Mouse (Mus musculus) c-Kit-negative CD71-positive TER-119-positive erythroid progenitor cells, embryonic 14.5 days (primary cell): Measurements from ENCODE around the gene Rcan3.

Source experiments
- DNase-seq: peaks from one replicate; pipeline ENCODE4 v3.0.0-alpha.2; 2013; ENCODE audit warnings: low read depth, low spot score

Gene Rcan3

DNA sequence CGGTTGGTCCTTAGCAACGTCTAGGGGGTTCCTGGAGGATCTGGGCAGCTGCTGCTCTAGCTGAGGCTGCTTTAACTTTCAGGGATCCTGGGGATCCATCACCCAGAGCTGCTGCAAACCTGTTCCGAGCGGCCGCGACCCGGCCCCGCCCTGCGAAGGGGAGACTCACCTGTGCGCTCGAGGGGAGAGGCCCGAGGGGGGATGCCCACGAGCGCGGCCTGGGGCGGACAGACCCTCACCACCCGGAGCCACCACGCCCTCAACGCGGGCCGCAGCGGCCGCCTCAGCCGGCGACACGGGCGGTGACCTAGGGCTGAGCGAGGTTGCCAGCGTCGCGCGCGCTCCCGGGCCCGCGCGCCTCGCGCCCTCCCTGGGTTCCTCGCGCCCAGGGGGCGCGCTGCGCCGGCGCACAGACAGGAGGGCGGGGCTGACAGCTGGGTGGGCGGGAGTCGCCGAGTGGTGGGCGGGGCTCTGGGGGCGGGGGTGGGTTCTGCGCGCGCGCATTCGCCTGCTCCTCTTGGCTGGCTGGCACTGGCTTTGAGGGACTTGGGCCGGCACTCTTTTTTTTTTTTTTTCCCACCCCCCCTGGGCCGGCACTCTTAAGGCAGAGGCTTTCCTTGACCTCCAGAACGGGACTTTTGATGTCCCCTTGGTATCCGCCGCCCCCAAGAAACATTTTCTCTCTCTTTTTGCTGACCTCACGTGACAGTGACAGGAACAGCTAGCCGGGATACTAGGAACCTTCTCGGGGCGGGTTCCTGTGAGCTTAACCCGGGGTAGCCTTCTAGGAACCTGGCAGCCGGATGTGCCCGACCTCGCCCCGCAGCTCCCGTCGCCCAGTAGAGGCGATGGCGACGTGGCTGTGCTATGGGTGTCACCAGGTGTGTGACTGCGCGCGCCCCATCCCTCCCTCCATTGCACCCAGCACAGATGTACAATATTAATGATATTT lies at the start of gene Rcan3:
Rcan3 (minus strand) TSS at position 411 of the 952 bp plus-strand sequence.
- DNase-seq = peak; percentile 76

DNA sequence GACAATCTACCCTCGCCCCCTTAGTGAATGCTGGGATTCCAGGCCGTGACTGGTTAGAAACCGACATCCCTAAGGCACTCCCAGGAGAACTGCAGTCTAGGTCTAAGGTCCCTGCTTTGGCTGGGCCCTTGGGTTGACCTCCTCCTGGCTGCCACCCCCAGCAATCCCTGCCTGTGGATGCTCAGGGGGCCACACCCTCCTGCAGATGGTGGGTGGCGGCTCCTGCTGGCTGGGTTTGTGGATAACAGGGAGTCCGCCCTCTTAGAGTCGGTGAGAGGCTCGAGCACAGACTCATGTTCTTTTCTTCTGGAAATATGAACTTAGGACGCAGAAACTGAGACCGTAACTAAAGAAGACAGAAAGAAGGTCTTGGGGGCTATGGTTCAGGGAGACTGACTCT lies 46.7 kb upstream of the Rcan3 start:
- DNase-seq = no peak

DNA sequence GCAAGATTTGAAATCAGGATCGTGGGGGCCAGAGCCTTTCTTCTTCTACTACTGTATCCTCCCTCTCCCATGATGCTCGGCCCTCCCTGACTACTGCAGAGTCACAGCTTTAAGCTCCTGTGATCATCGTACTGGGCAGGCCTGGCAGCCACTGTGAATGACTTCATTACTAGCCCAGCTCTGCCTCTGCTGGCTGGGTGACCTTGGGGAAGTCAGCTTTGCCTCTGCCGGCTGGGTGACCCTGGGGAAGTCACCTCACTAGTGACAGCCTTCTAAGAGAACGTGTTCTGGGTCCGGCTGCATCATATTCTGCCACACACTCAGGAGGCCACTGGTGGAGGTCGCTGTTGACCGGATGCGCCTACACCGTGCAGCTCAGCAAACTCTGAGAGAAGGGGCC lies 44.2 kb upstream of the Rcan3 start:
- DNase-seq = no peak

DNA sequence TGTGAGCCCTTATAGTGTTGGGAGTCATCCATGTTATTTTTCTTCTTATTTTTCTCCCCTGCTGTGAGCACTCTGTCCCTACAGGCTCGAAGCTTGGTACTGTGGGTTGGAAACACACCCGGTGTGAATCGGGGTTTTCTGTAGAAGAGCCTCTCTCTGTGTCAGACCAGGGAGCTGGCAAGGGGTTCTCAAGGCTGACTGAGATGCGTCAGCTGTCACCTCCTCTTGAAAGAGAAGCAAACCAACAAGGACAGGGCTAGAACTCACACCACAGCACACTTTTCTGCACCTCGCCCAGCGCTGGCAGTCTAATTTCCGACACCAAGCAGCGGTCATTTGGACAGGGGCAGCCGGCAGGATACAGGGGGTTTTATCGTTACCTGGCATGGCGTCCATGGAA lies 29.8 kb upstream of the Rcan3 start:
- DNase-seq = no peak

DNA sequence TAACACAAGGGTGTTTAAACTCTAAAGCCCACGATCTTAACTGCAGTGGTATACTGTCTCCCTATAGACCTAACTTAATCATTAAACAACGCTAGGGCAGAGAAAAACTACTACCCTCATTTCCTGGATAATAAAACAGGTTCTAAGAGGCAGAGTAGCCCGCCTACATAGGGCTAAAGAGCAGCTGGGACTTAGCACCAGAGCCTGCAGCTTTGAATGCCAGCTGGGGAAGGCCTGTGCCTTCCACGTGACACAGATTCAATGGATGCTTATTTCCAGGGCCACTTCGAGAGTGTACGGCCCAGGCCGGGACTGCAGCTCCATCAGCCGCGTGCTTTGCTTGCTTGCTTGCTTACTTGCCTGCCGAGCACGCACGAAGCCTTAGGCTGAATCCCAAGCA lies 19.9 kb upstream of the Rcan3 start:
- DNase-seq = no peak

DNA sequence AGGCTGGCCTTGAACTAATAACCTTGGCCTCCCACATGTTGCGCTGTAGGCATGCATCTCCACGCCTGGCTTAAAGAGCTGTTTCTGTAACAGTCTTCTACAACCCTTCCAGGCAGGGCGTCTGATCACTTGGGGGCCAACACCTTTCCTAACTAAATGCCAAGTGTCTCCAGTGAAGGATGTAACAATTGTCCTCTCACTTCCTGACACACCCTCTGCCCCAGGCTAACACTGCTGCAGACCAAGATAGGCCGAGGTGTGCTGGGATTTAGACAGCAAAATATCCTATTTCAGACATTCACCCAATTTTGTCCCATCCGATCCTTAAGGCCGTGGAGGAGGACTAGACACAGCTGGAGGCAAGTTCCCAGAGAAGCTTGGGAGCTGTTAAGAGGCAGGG lies 19.5 kb upstream of the Rcan3 start:
- DNase-seq = no peak

DNA sequence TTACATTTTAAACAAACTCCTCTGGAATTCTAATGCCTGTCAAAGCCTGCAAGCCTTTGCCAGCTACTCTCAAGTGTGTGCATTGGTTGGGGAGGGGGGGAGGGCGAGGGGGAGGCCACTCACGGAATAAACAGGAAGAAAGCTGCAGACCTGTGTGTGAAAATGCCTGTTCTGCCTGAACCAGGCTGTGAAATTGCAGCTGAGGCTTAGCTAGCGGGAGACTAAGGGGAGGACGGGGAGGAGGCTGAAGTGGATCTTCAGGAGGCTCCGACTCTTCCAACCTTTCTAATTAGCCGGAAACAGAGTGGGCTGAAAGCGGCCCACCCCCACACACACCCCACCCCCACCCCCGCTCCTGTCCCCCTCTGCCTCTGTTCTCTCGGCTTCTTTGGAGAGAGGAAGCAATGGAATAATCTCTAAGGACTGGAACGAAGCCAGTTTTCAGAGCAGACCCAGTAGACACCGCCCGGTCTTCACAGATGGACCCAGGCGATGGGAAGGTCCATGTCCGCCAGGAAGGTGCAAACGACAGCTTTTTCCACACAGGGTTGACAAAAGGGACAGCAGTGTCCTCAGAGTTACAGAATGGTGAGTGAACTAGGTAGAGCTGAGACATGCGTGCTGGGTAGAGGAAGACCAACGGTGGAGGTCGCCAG lies 17.8 kb upstream of the Rcan3 start:
- no peak for DNase-seq

DNA sequence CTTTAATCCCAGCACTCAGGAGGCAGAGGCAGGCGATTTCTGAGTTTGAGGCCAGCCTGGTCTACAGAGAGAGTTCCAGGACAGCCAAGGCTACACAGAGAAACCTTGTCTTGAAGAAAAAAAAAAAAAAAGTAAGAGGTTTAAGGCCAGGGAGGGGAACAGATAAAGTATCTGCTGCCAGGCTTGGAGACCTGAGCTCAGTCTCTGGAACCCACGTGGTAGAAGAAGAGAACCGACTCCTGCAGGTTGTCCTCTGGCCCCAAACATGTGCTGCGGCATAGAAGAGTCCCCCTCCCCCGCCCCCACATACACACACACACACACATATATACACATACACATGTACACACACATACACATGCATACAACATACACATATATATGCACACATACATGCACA lies 8.8 kb upstream of the Rcan3 start:
- no peak for DNase-seq

DNA sequence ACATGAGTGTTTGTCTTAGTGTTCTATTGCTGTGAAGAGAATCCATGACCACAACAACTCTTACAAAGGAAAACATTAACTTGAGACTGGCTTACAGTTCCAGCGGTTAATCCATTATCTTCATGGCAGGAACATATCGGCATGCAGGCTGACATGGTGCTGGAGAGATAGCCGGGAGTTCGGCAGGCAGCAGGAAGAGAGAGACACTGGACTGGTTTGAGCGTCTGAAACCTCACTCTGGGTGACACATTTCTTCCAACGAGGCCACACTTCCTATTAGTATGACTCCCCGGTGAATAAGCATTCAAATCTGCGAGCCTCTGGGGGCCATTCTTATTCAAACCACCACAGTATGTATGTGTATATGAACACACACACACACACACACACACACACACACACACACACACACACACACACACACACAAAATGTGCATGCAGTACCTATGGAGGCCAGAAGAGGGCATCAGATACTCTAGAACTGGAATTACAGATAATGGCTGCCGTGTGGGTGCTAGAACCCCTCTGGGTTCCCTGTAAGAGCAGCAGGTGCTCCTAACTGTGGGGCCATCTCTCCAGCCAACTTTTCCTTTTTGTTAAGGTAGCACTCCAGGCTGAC lies 6.4 kb upstream of the Rcan3 start:
- peak; percentile 71 for DNase-seq

DNA sequence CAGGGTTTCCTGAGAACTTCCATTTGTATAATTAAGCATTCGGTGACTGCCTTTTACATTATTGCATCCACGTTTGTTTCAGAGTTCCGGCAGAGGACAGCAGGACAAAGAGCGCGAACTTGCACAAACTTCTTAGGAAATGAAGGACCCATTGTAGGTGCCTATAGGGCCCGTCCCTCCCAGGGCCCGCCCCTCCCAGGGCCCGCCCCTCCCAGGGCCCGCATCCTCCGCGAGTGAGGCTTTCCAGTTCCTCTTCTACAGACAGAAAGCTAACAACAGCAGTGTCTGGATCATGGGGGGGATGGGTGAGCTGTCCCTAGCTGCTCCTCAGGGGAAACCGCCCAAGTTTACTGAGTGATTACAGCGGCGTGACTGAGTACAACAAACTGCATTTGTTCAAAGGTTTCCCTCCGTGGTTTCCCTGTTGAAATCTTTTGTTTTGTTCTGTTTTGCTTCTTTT lies 5.6 kb upstream of the Rcan3 start:
- DNase-seq = peak; percentile 79

DNA sequence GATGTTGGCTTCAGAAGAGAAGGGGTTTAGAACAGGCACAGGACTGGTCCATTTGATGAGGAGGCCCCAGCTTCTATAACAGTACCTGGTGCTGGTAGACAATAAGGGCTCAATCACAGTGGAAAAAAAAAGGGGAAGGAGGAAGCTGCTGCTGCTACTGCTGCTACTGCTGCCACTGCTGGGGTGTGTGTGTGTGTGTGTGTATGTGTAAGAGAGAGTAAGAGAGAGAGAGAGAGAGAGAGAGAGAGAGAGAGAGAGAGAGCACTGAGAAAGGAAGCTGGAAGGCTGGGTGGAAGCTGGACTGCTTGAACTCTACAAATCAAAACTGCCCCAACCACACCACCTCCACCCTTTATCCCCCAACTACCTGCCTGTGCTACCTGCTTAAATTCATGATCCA lies 4.3 kb upstream of the Rcan3 start:
- DNase-seq = no peak

DNA sequence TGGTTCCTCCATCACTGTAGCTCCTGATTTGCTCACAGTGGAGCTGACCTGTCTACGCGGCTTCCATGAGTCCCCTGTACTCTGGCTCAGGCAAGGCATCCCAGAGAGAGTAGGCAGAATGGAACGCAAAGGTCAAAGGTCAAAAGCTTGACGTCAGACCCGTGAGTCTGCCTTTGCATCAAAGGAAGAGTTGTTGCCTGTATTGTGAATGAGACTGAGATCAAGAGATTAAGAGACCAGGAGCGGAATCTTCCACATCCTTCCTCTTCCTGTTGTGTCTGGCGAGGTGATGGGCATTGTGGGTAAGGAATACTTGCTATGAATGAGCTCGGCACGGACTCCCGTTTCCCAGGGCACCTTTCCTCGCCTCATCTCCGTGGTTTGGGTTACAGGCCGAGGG lies 2.6 kb upstream of the Rcan3 start:
- no peak for DNase-seq

DNA sequence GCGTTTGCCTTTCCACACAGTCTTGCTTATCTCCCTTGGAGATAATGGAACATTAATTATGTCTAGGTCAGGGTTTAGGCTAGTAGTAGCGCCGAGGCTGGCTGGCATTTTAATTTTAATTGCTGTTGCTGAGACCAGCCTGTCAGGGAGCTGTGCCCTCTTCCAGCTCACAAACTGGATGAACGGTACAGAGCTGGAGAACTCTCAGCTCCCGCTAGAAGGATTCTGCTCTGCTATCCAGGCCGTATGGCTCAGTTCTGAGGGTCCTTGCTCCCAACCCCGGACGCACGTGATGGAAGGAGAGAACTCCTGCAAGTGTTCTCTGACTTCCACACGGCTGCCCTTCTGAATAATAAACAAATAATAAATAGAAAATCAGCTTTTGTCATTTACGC lies 739 bp upstream of the Rcan3 start:
- DNase-seq = no peak

DNA sequence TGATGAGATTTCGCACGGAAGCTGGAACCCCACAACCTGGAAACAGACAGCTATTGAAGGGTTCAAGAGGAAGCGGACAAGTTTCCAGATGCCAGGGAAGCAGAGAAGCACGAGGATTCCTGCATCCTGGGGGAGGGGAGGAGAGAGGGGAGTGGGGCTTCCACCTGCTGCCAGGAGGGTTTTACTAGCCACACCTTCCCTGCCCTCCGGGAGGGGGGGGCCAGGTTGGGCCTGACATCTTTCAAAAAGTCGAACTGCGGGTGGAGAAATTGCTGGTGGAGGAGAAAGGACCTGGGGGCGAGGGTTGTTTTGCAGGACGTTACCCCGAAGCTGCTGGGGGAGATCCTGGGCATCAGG lies 589 bp downstream of the Rcan3 start:
- DNase-seq = no peak

DNA sequence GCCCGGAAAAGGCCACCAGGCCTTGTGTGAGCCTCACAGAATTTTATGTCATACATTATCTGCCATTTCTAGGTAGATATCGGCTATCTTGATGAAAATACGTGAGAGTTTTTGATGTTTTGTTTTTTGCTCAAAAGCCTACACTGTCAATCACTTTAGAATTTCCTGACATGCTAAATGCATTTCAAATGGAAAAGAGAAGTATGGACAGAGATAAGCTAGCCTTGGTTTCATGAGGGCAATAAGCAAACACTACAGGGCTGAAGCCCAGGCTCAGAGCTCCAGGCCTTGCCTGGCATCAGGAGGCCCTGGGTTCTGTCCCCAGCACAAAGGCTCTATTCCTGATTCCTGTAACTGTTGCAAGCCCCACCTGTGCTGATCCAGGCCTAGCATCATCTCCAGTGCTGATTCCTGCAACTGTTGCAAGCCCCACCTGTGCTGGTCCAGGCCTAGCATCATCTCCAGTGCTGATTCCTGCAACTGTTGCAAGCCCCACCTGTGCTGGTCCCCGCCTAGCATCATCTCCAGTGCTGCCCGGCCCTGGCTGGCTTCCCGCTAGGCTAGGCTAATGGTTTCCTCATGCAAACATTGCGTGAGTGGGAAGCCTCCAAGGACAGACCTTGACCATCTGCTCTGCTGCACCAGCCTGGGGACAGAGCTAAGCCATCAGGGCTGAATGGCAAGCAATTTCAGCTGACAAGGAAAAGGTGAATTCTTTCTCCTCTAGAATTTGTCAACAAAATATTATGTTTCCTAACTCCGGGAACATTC lies 3.5 kb downstream of the Rcan3 start:
- DNase-seq = no peak

DNA sequence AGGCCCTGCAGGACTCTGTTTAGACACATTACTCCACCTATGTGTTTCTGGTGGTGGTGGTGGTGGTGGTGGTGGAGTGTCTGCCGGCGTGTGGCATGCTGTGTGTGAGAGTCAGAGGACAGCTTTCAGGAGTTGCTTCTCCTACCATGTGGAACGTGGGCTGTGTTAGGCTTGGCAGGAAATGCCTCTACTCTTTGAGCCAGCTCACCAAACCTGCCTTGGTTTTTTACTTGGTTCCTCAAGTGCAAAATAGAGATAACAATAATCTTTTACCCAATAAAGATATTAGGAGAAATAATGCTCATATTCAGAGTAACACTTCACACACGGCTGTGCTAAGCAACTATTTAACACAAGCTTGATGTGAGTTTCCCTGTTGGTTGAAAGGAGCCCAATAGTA lies 4.3 kb downstream of the Rcan3 start:
- no peak for DNase-seq

DNA sequence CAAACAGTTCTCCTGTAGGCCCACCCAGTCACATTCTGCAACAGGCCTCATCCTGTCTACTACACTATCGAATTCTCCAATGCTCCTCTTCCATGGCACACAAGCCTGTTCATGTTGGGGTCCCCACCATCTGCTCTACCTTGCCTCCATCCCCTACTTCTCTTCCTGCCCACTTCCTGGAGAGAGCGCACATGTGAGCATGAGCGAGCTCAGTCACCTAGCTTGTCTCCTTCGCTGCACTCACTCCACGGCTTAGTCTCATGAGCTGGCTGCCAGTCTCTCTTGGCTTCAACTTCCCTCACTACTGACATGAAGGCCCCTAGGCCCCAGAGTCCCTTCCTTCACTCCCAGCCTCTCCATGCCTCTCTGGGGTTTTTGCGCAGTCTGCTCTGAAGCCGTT lies 7.1 kb downstream of the Rcan3 start:
- DNase-seq = no peak

DNA sequence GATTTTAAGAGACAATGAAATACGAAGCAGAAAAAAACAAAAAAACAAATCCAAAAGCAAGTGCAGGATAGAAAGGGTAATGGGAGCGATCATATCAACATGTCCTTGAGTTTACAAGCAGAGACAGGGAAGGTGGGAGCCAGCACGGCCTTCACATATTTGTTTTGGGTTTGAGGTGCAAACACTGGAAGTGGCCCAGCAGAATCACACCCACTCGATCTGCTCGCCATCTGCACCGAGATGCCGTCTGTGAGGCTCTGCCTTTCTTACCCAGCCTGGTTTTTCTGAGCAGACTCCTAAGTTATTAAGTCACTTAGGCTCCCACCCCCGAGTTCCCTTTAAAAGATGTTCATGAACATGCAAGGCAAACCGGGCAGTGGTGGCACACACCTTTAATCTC lies 8.0 kb downstream of the Rcan3 start:
- no peak for DNase-seq

DNA sequence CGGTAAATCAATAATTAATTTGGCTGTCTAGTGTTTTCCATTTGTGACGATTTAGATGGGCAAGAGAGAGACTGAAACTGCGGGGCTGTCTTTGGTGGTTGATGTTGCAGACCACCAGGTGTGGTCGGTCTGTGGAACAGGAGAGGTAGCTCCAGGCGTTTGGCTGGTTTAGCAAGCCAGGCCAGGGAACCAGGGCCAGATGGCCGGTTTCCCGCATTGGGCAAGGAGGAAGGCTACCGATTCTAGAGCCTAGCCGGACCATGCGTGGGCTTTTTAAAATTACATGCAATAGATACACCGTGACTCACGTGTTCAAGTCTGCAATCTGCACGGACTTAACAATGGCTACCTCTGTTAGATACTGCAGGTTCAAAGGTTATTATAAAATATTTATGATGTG lies 12.7 kb downstream of the Rcan3 start:
- no peak for DNase-seq

DNA sequence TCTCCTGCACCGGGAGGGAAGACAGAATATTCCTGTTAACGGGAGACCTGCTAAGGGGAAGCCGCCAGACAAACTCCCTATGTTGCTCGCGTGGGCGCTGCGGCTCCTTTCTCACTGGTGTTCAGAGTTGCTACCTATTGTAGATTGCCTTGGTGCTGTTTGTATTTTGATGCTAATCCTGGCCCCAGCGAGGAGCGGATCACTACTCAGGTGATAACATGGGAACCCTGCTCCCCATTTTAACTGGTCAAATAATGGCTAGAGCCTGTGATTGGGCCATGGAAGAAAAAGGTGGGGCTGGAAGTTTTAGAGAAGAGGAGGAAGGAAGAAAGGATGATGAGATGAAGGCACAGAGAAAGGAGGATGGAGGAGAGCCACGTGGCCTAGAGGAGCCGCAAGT lies 13.2 kb downstream of the Rcan3 start:
- no peak for DNase-seq

DNA sequence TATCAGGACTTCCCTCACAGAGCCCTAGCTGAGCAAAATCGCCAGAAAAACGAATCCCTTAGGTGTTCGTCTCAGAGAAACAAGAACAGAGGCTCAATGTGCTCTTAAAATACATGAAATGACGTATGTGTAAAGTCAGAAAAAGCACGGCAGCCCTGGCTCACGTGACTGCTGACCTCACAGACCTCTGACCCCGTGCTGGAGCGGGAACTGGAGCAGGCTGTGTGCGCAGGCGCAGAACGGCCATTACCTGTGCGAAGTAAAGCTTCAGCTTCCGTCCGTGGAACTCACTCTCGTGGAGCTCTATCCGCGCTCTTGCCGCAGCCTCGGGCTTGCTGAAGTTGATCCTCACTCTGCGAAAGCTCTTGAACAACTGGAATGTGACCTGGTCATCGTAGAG lies 13.7 kb downstream of the Rcan3 start:
- DNase-seq = no peak

DNA sequence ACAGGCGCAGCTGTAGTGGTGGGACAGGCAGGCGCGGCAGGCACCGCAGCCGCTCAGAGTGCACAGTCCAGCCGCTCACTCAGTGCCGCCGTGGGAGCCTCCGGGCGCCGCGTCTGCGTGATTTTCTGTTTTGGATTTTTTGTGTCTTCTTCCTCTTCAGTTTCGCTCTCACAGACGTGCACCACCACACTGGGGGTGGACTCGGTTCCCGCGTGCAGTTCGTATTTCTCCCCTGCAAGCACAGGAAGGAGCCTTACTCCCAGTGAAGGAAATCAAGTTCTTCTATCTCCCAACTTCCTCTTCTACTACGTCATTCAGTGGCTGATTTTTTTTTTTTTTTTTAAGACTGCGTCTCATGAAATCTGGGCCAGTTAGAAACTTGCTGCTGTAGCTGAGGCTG lies 17.3 kb downstream of the Rcan3 start:
- DNase-seq = no peak
